Mouse (Mus musculus) midbrain, embryonic 13.5 days (tissue): ENCODE measurements at regions not wholly inside any gene's neighbourhood (a gene's known extent, or its start where the extent isn't known, plus 50 kb on each side); places are given as distances from the start of the nearest gene placed in this dataset.

ENCODE experiments used
- ATAC-seq: fragments of 200-750 bp; cut with Nextera tagmentation; 2 replicates; pipeline ENCODE4 v1.8.0; 2017; ENCODE audit warnings: mild to moderate bottlenecking, moderate TSS enrichment, moderate library complexity
- H3K27ac ChIP-seq: fragments of 300-500 bp; sonication (generic); 2 replicates; pipeline ENCODE4 v1.5.1; 2015; ENCODE audit warnings: inconsistent platforms, mild to moderate bottlenecking, moderate library complexity
- H3K27me3 ChIP-seq: fragments of 300-500 bp; sonication (generic); 2 replicates; pipeline ENCODE4 v1.6.1; 2015; ENCODE audit warnings: mild to moderate bottlenecking, inconsistent platforms
- H3K36me3 ChIP-seq: fragments of 300-500 bp; sonication (generic); 2 replicates; pipeline ENCODE4 v1.6.1; 2015; ENCODE audit warnings: mild to moderate bottlenecking, inconsistent platforms
- H3K4me1 ChIP-seq: fragments of 300-500 bp; sonication (generic); replicated peaks from 2 replicates; pipeline ENCODE4 v1.6.1; 2015; ENCODE audit warnings: inconsistent platforms
- H3K4me2 ChIP-seq: fragments of 300-500 bp; sonication (generic); replicated peaks from 2 replicates; pipeline ENCODE4 v1.6.1; 2015; ENCODE audit warnings: moderate library complexity, mild to moderate bottlenecking, inconsistent platforms
- H3K4me3 ChIP-seq: fragments of 300-500 bp; sonication (generic); replicated peaks from 2 replicates; pipeline ENCODE4 v1.5.1; 2015; ENCODE audit warnings: mild to moderate bottlenecking, inconsistent platforms
- H3K9ac ChIP-seq: fragments of 300-500 bp; sonication (generic); replicated peaks from 2 replicates; pipeline ENCODE4 v1.6.1; 2015; ENCODE audit warnings: mild to moderate bottlenecking, inconsistent platforms
- H3K9me3 ChIP-seq: fragments of 300-500 bp; sonication (generic); 2 replicates; pipeline ENCODE4 v1.6.1; 2016; ENCODE audit warnings: mild to moderate bottlenecking, inconsistent platforms
- WGBS: fragments of 180-500 bp; shearing (Covaris S2); methylation state at CpG from one replicate; pipeline ENCODE4 v1.1.7; 2015; 5-methylcytosine and 5-hydroxymethylcytosine counted together

DNA sequence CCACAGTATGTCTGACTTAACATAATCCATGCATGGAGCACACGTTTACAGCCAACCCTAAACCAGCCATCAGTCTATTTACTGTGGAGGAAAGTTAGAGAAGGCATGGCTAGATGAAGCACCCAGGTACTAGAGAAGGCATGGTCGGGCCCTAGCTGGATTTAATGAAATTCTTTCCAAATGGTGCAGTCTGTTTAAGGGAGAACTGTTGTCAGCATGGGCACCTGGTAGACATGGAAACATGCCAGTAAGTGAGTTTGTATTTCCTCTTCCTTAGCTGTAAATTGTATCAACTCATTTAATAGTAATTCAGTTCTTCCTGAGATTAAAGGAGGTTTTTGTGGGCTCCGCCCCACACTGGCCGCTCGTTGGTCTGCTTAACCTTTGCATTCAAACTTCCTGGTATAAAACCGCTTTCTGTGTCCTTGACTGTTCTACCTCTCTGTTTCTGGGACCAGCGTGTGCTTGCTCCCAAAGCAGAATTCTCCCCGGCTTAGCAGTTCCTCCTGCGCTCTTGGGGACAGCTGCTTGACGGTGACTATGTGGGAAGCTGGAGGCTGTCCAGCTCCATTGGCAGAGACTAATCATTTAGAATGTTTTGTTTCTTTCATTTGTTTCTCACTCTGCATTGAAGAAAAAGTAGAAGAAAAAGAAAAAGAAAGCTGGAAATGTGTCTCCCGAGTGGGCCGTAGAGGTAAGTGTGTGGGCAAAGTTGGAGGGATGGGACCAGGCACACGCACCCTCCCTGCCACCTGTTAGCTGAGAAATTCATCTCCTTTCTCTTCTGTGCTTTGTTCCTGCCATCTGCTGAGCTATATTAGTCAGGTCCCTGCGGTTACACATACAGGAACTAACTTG is 96.0 kb upstream of the St6galnac5 start:
- no peak overlapping the region for H3K4me2 ChIP-seq
- H3K27ac ChIP-seq: no peak overlapping the region
- no peak for ATAC-seq
- no peaks in the 10 kb centered on the region for H3K36me3 ChIP-seq
- H3K9me3 ChIP-seq: no peaks in the 10 kb centered on the region
- WGBS: 84% methylated on average over 14 of the region's 14 CpGs
- no peak overlapping the region for H3K4me3 ChIP-seq
- peaks cover 7% of the 10 kb centered on the region; the same call in 1 of the 2 replicates for H3K4me1 ChIP-seq
- peaks cover 12% of the 10 kb centered on the region for H3K27me3 ChIP-seq
- H3K9ac ChIP-seq: no peak overlapping the region

DNA sequence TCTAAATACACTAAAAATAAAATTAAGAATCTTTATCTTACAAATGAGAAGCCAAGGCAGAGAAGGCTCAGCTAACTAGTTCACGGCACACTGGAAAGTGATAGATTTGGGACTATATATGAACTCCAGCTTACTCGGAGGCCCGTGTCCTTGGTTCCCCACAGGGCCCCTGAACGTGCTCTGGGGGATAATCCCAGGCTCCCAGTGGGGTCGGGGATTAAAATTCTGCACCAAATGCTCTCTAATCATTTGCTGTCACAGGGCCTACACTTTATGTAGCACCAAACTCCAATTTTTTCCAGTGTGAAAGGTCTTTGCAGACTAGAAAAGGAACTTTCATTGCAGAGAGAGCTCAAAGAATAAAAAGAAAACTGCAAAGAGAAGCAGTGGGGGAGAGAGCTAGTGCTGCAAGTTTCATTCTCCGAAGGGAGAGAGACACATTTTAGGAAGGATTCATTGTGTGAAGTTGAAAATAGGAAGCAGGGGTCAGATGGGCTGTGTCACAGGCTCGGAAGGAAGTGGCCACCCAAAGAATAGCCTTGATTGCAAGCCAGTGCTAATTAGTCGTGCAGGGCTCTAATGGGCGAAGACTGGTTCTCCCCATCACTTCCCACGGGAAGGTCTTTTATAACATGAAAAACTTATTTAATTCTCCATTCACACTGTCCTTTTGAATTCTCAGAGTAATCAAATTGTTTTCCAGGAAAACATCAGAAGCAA is 90.3 kb upstream of the St6galnac5 start:
- Histone ChIP-seq H3K9me3 (no peaks in the 10 kb centered on the region), H3K4me3 (no peak overlapping the region), H3K9ac (no peak overlapping the region), H3K27me3 (no peaks in the 10 kb centered on the region), H3K36me3 (no peaks in the 10 kb centered on the region), H3K4me1 (peaks cover 5% of the 10 kb centered on the region; the same call in 1 of the 2 replicates), H3K27ac (no peak overlapping the region), H3K4me2 (no peak overlapping the region)
- WGBS: 30% methylated on average over 10 of the region's 10 CpGs
- ATAC-seq: no peak

DNA sequence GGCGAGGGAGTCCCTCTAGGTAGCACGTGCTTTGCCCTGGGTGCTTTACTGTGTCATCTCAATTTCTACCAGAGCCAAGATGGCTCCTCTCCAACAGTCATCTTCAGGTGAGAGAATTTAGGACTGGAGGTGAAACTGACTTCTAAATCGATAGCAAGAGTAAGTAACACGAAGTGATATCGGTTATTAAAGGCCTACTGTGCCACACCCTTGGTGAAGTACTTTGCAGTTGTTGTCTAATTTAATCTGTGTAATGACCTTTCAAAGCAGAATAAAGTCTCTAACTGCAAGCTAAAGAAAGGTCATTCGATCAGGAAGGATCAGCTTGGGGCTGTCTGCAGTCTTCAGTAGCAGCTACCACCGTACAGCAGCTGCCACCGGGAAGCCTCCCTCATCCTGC is 89.5 kb upstream of the St6galnac5 start:
- Histone ChIP-seq H3K4me3 (no peak overlapping the region), H3K4me1 (peaks cover 5% of the 10 kb centered on the region; the same call in 1 of the 2 replicates), H3K4me2 (no peak overlapping the region), H3K27me3 (no peaks in the 10 kb centered on the region), H3K27ac (no peak overlapping the region), H3K9ac (no peak overlapping the region), H3K36me3 (no peaks in the 10 kb centered on the region), H3K9me3 (no peaks in the 10 kb centered on the region)
- ATAC-seq: no peak
- WGBS: 75% methylated on average over 8 of the region's 8 CpGs

DNA sequence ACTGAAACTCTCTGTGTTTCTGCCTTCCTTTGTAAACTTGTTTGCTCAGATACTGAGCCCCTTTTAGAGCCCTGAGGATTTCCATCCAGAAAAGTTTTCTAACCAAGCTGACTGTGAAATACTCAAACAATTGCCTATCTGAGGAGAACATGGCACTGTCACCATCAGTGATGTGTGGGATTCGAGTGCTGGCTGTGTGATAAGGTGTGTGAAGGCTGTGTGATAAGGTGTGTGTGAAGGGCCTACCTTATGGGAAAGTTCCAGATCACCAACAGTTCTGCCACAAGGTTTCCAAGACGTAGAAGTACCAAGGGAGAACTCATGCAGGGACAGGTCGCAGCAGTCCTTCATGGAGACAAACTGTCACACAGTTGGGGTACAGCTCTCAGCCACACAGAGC is 89.1 kb upstream of the St6galnac5 start:
- no peaks in the 10 kb centered on the region for H3K9me3 ChIP-seq
- no peaks in the 10 kb centered on the region for H3K27me3 ChIP-seq
- H3K4me1 ChIP-seq: peaks cover 5% of the 10 kb centered on the region; the same call in 1 of the 2 replicates
- 90% methylated on average over 3 of the region's 3 CpGs for WGBS
- no peak overlapping the region for H3K9ac ChIP-seq
- H3K27ac ChIP-seq: no peak overlapping the region
- H3K4me3 ChIP-seq: no peak overlapping the region
- ATAC-seq: no peak
- H3K36me3 ChIP-seq: no peaks in the 10 kb centered on the region
- H3K4me2 ChIP-seq: no peak overlapping the region

DNA sequence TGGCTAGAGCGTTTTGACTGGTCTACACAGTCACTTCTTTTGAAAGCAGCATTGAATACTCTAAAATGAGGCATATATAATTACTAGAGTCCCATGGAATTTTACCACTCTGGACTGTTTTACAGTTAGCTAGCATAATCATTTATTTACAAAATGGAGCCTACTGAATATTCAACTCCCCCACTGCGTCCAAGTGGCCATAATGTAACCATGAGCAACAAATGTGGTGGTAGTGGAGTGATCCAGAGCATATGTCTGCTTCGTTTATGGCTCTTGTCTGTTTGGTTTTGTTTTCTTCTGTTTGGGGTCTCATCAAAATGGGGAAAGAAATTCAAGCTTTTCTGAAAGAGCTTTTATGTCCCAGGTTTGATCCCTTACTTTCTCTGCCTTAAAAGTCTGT is 83.8 kb upstream of the St6galnac5 start:
- ATAC-seq: no peak
- Histone ChIP-seq H3K4me3 (no peak overlapping the region), H3K9me3 (0 out of 2 replicates have a peak, but pooled peaks cover 2% of the 10 kb centered on the region), H3K36me3 (no peaks in the 10 kb centered on the region), H3K4me2 (no peak overlapping the region), H3K4me1 (no peaks in the 10 kb centered on the region), H3K9ac (no peak overlapping the region), H3K27ac (no peak overlapping the region), H3K27me3 (no peaks in the 10 kb centered on the region)
- WGBS: 80% methylated on average over 3 of the region's 3 CpGs

DNA sequence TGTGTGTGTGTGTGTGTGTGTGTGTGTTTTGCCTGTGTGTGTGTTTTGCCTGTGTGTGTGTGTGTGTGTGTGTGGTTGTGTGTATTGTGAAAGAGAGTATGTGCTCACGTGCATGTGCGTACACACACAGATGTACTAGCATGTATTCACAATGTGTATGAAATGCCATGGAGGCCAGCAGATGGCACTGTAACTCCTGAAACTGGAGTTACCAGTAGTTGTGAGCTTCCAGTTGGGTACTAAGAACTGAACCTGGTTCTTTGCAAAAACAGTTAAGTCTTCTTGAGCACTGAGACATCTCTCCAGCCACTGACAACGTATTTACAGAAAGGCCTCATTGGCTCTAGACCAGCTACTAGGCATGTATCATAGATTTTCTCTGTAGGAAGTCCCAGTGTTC is 71.1 kb upstream of the St6galnac5 start:
- Histone ChIP-seq H3K36me3 (0 out of 2 replicates have a peak, but pooled peaks cover 2% of the 10 kb centered on the region), H3K4me1 (no peaks in the 10 kb centered on the region), H3K27me3 (no peaks in the 10 kb centered on the region), H3K9ac (no peak overlapping the region), H3K4me2 (no peak overlapping the region), H3K9me3 (0 out of 2 replicates have a peak, but pooled peaks cover 2% of the 10 kb centered on the region), H3K27ac (no peak overlapping the region), H3K4me3 (no peak overlapping the region)
- WGBS: 96% methylated on average over 3 of the region's 3 CpGs
- no peak for ATAC-seq

DNA sequence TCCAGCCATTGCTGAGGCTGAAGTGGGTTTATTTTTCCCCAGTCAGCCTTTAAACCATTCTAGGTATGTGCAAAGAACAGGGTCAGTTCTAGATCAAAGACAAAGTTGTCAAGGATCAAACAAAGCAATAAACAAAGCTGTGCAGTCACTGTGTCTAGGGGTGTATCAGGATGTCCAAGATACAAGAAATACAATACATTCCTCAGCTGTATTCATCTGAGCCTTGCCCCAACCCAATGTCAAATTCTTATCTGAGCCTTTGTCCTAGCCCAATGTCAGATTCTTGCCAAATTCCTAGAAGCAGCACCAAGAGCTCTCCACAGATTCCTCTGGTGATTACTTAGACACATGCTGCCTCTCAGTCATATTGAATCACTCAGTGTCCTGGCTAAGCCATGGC is 69.5 kb upstream of the St6galnac5 start:
- no peaks in the 10 kb centered on the region for H3K4me1 ChIP-seq
- ATAC-seq: no peak

DNA sequence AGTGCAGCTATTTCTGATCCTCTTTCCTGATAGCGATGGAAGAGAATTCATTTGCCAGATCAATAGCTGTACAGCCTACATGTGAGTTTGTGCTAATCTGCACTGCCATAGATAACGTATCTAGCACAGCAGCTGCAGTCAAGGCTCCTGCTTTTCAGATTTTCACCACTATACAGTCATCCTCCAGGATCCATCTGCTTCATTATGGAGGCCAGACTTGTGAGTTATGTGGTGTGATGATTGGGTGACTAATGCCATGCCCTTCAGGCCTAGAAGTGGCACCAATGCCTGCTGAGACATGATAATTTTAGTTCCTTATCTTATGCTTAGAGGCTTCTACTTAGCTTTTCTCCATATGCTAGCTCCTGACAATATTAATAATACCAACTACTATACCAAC is 63.3 kb upstream of the St6galnac5 start:
- ATAC-seq: no peak
- no peak overlapping the region for H3K4me2 ChIP-seq
- H3K4me1 ChIP-seq: no peaks in the 10 kb centered on the region
- H3K36me3 ChIP-seq: no peaks in the 10 kb centered on the region
- no peak overlapping the region for H3K4me3 ChIP-seq
- H3K9me3 ChIP-seq: peaks cover 4% of the 10 kb centered on the region
- H3K27ac ChIP-seq: no peak overlapping the region
- no peak overlapping the region for H3K9ac ChIP-seq
- H3K27me3 ChIP-seq: no peaks in the 10 kb centered on the region
- WGBS: 93% methylated on average over 2 of the region's 2 CpGs

More for the DNA sequence above, 69.5 kb upstream of the St6galnac5 start:
- no peak overlapping the region for H3K4me3 ChIP-seq
- no peaks in the 10 kb centered on the region for H3K27me3 ChIP-seq
- H3K9me3 ChIP-seq: peaks cover 7% of the 10 kb centered on the region
- H3K27ac ChIP-seq: no peak overlapping the region
- H3K4me2 ChIP-seq: no peak overlapping the region
- no peak overlapping the region for H3K9ac ChIP-seq
- H3K36me3 ChIP-seq: 0 out of 2 replicates have a peak, but pooled peaks cover 2% of the 10 kb centered on the region

DNA sequence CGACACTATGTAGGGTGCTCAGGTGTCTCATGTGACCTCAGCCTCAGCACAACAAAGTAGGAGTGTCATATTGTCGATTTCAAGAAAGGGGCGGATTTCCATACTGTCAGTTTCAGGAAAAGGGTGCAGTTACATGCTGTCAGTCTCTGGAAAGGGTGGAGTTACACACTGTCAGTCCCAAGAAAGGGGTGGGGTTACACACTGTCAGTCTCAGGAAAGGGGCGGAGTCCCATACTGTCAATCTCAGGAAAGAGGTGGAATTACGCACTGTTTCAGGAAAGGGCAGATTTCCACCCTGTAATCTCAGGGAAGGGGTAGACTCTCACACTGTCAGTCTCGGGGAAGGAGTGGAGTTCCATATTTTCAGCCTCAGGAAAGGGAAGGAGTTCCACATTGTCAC is 51.9 kb upstream of the St6galnac5 start:
- no peaks in the 10 kb centered on the region for H3K4me1 ChIP-seq
- H3K9ac ChIP-seq: no peak overlapping the region
- no peak overlapping the region for H3K4me3 ChIP-seq
- H3K27ac ChIP-seq: no peak overlapping the region
- H3K27me3 ChIP-seq: no peaks in the 10 kb centered on the region
- H3K4me2 ChIP-seq: no peak overlapping the region
- 0 out of 2 replicates have a peak, but pooled peaks have one; percentile 30 for ATAC-seq
- WGBS: 89% methylated on average over 6 of the region's 6 CpGs
- H3K9me3 ChIP-seq: no peaks in the 10 kb centered on the region
- no peaks in the 10 kb centered on the region for H3K36me3 ChIP-seq
